Mouse (Mus musculus): ENCODE results near the gene Grin2b. TPM values are rescaled to one million over a fixed set of nuclear protein-coding genes. Genes with fewer than 3 reads are reported as not detected.

Grin2b gene
- total and polyA plus RNA-seq, 2 experiments from 2014 or later: 0.11 TPM; not detected in 1

- no peak for DNase-seq (ENCODE audit: low spot score)
- Histone ChIP-seq H3K9me3 (replicated peaks; ENCODE audit: control insufficient read depth, low read length) (no peaks in the 10 kb centered on the region), H3K4me1 (ENCODE audit: control insufficient read depth, insufficient read depth) (no peaks in the 10 kb centered on the region), H3K4me3 (ENCODE audit: low read depth, low read length) (no peak overlapping the region), H3K4me2 (ENCODE audit: low read depth, low read length) (no peak overlapping the region), H3K36me3 (replicated peaks; ENCODE audit: control insufficient read depth, insufficient read depth, low read length) (no peaks in the 10 kb centered on the region), H3K27ac (ENCODE audit: low read depth) (no peak overlapping the region), H3K9ac (replicated peaks; ENCODE audit: low read depth, low read length) (no peak overlapping the region), H3K27me3 (ENCODE audit: control insufficient read depth, insufficient read depth, low read length) (no peaks in the 10 kb centered on the region)
- WGBS: 80% methylated on average over 3 of the region's 3 CpGs
- no peak for ATAC-seq (ENCODE audit: insufficient read depth, low read depth)
- TF ChIP-seq CTCF (IDR thresholded peaks at IDR 0.05; ENCODE audit: low read depth): no peak
- no peak for TF ChIP-seq EP300 (IDR thresholded peaks at IDR 0.05; ENCODE audit: low read depth)
Measured at GRCm38 (mm10) chr6:136117390-136117789, 55.9 kb downstream of the Grin2b start.

- H3K4me2 ChIP-seq (ENCODE audit: low read depth, low read length): no peak overlapping the region
- H3K27ac ChIP-seq (ENCODE audit: low read depth): no peak overlapping the region
- ATAC-seq (ENCODE audit: insufficient read depth, low read depth) (no peak), DNase-seq (ENCODE audit: low spot score) (no peak)
- H3K9ac ChIP-seq (replicated peaks; ENCODE audit: low read depth, low read length): no peak overlapping the region
- H3K4me1 ChIP-seq (ENCODE audit: control insufficient read depth, insufficient read depth): no peaks in the 10 kb centered on the region
- WGBS: 63% methylated on average over 6 of the region's 6 CpGs
- no peaks in the 10 kb centered on the region for H3K36me3 ChIP-seq (replicated peaks; ENCODE audit: control insufficient read depth, insufficient read depth, low read length)
- TF ChIP-seq EP300 (IDR thresholded peaks at IDR 0.05; ENCODE audit: low read depth): no peak
- TF ChIP-seq CTCF (IDR thresholded peaks at IDR 0.05; ENCODE audit: low read depth): no peak
- no peaks in the 10 kb centered on the region for H3K27me3 ChIP-seq (ENCODE audit: control insufficient read depth, insufficient read depth, low read length)
- H3K4me3 ChIP-seq (ENCODE audit: low read depth, low read length): no peak overlapping the region
- H3K9me3 ChIP-seq (replicated peaks; ENCODE audit: control insufficient read depth, low read length): no peaks in the 10 kb centered on the region
Measured at GRCm38 (mm10) chr6:136113639-136114410, 59.5 kb downstream of the Grin2b start.

- no peak for ATAC-seq (ENCODE audit: insufficient read depth, low read depth)
- no peak for TF ChIP-seq EP300 (IDR thresholded peaks at IDR 0.05; ENCODE audit: low read depth)
- no peak for TF ChIP-seq CTCF (IDR thresholded peaks at IDR 0.05; ENCODE audit: low read depth)
- Histone ChIP-seq H3K4me1 (ENCODE audit: control insufficient read depth, insufficient read depth) (no peaks in the 10 kb centered on the region), H3K9ac (replicated peaks; ENCODE audit: low read depth, low read length) (no peak overlapping the region), H3K27ac (ENCODE audit: low read depth) (no peak overlapping the region), H3K27me3 (ENCODE audit: control insufficient read depth, insufficient read depth, low read length) (no peaks in the 10 kb centered on the region), H3K9me3 (replicated peaks; ENCODE audit: control insufficient read depth, low read length) (no peaks in the 10 kb centered on the region), H3K4me2 (ENCODE audit: low read depth, low read length) (no peak overlapping the region), H3K4me3 (ENCODE audit: low read depth, low read length) (no peak overlapping the region), H3K36me3 (replicated peaks; ENCODE audit: control insufficient read depth, insufficient read depth, low read length) (no peaks in the 10 kb centered on the region)
- DNase-seq (ENCODE audit: low spot score): no peak
- WGBS: 79% methylated on average over 6 of the region's 6 CpGs
Measured at GRCm38 (mm10) chr6:136109172-136109571, 64.1 kb downstream of the Grin2b start.

GRCm38 (mm10) chr6:136108466-136108865, 64.8 kb downstream of the Grin2b start:
- no peak for ATAC-seq (ENCODE audit: insufficient read depth, low read depth)
- Histone ChIP-seq H3K4me3 (ENCODE audit: low read depth, low read length) (no peak overlapping the region), H3K36me3 (replicated peaks; ENCODE audit: control insufficient read depth, insufficient read depth, low read length) (no peaks in the 10 kb centered on the region), H3K9me3 (replicated peaks; ENCODE audit: control insufficient read depth, low read length) (no peaks in the 10 kb centered on the region), H3K27me3 (ENCODE audit: control insufficient read depth, insufficient read depth, low read length) (no peaks in the 10 kb centered on the region), H3K27ac (ENCODE audit: low read depth) (no peak overlapping the region), H3K4me2 (ENCODE audit: low read depth, low read length) (no peak overlapping the region), H3K4me1 (ENCODE audit: control insufficient read depth, insufficient read depth) (no peaks in the 10 kb centered on the region), H3K9ac (replicated peaks; ENCODE audit: low read depth, low read length) (no peak overlapping the region)
- WGBS: 82% methylated on average over 3 of the region's 3 CpGs
- TF ChIP-seq CTCF (IDR thresholded peaks at IDR 0.05; ENCODE audit: low read depth): no peak
- TF ChIP-seq EP300 (IDR thresholded peaks at IDR 0.05; ENCODE audit: low read depth): no peak
- no peak for DNase-seq (ENCODE audit: low spot score)

GRCm38 (mm10) chr6:136105221-136105620, 68.1 kb downstream of the Grin2b start:
- no peaks in the 10 kb centered on the region for H3K4me1 ChIP-seq (ENCODE audit: control insufficient read depth, insufficient read depth)
- TF ChIP-seq CTCF (IDR thresholded peaks at IDR 0.05; ENCODE audit: low read depth) (no peak), EP300 (IDR thresholded peaks at IDR 0.05; ENCODE audit: low read depth) (no peak)
- no peak overlapping the region for H3K4me3 ChIP-seq (ENCODE audit: low read depth, low read length)
- ATAC-seq (ENCODE audit: insufficient read depth, low read depth): no peak
- H3K36me3 ChIP-seq (replicated peaks; ENCODE audit: control insufficient read depth, insufficient read depth, low read length): no peaks in the 10 kb centered on the region
- no peak overlapping the region for H3K9ac ChIP-seq (replicated peaks; ENCODE audit: low read depth, low read length)
- no peaks in the 10 kb centered on the region for H3K27me3 ChIP-seq (ENCODE audit: control insufficient read depth, insufficient read depth, low read length)
- WGBS: 45% methylated on average over 2 of the region's 2 CpGs
- H3K4me2 ChIP-seq (ENCODE audit: low read depth, low read length): no peak overlapping the region
- no peaks in the 10 kb centered on the region; the same call in 1 of the 2 replicates for H3K9me3 ChIP-seq (replicated peaks; ENCODE audit: control insufficient read depth, low read length)
- H3K27ac ChIP-seq (ENCODE audit: low read depth): no peak overlapping the region
- no peak for DNase-seq (ENCODE audit: low spot score)

- 76% methylated on average over 5 of the region's 5 CpGs for WGBS
- Histone ChIP-seq H3K9ac (replicated peaks; ENCODE audit: low read depth, low read length) (no peak overlapping the region), H3K27ac (ENCODE audit: low read depth) (no peak overlapping the region), H3K4me2 (ENCODE audit: low read depth, low read length) (no peak overlapping the region), H3K4me1 (ENCODE audit: control insufficient read depth, insufficient read depth) (no peaks in the 10 kb centered on the region), H3K9me3 (replicated peaks; ENCODE audit: control insufficient read depth, low read length) (no peaks in the 10 kb centered on the region; the same call in 1 of the 2 replicates), H3K36me3 (replicated peaks; ENCODE audit: control insufficient read depth, insufficient read depth, low read length) (no peaks in the 10 kb centered on the region), H3K4me3 (ENCODE audit: low read depth, low read length) (no peak overlapping the region), H3K27me3 (ENCODE audit: control insufficient read depth, insufficient read depth, low read length) (no peaks in the 10 kb centered on the region)
- DNase-seq (ENCODE audit: low spot score): no peak
- no peak for TF ChIP-seq EP300 (IDR thresholded peaks at IDR 0.05; ENCODE audit: low read depth)
- TF ChIP-seq CTCF (IDR thresholded peaks at IDR 0.05; ENCODE audit: low read depth): no peak
- no peak for ATAC-seq (ENCODE audit: insufficient read depth, low read depth)
Measured at GRCm38 (mm10) chr6:136100241-136100640, 73.1 kb downstream of the Grin2b start.
